Mouse (Mus musculus) v-Abl transformed pro-B cells (cell line): Measurements from ENCODE around the gene Rpa3.

ENCODE experiments used
- in situ Hi-C, 2 experiments: fragments of 400-800 bp; cut with MboI; formaldehyde crosslinking; loops; one replicate each; pipeline ENCODE4 v1.15.1; 2025; ENCODE audit not compliant: unreplicated experiment in 2 of 2

Rpa3 gene

DNA sequence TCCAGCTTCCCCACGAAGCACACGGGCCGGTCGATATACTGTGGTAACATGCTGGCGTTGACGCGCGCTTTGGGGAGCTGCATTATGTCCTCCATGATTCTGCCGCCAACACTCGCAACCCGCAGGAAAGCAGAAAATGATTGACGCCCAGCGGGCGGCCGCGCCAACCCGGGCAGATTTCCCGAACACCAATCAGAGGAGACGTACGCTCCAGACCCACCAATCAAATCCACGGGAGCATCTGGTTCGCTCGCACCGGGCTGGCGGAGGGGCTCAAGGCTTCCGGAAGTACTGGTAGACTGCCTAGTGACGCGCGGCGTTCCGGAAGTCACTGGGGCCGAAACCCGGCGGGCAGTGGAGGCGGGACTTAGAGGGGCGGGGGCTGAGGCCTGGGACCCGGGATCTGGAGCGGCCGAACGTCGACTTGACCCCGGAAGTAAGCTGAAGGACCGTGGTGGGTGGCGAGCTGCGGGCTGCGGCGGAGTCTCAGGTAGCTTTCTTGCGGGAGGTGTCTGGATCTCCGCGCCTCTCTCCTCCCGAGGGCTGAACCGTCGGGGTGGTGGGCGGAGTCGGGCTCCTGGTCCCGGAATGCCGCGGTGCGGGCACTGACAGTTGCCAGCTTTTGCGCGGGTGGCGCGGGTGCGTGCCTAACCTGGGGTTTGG, at the start of gene Rpa3, which contains the start of the genes Umad1 and Gm45062:
Gene Rpa3 (minus strand): TSS at position 170 of the 663 bp plus-strand sequence.
Gene Umad1 (plus strand): TSS at position 285 of the 663 bp plus-strand sequence.
Gene Gm45062 (plus strand): TSS at position 447 of the 663 bp plus-strand sequence.
- in situ Hi-C loops: loop anchor here in 1 of 2 experiments (5.0 kb wide), 2 partner anchors 47 to 192 kb away; no protein-coding TSS in a partner anchor

DNA sequence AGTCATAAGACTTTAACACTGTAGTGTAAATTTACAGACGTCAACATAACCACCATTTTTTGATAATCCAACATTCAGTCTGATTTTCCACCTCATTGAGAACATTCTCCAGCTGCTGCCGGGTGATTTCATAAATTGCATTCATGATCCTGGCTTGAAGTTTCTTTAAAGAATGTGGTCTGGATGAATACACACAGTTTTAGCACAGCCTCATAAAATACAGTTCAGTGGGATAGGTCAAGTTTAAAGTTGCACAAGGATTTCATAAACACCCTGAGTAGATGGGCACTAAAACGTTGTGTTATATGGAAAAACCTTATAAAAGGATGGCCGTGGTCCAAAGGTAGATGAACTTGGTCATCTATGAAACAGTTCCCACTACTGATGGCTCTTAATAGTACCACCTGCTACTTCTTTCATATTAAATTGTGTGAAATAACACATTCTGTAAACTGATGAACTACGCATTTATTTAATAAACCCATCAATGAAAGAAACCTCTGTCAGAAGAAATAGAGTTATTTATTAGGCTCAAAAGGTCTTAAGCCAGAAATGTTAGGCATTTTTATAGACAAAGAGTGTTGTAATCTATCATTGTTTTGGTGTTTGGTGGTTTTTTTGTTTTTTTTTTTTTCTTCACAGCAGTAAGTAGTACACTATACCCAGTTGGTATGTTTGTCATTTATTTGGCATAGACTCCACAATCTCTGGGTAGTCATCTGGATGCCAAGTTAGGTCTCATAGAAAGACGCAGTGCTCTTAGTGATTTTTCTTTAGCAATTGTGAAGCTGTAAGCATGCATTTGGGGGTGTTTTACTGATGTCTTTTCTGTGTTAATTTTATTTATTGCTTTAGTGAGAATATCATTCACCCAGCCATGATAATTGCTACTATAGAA, 49.2 kb upstream of the Rpa3 start:
- in situ Hi-C loops: no loop called here

DNA sequence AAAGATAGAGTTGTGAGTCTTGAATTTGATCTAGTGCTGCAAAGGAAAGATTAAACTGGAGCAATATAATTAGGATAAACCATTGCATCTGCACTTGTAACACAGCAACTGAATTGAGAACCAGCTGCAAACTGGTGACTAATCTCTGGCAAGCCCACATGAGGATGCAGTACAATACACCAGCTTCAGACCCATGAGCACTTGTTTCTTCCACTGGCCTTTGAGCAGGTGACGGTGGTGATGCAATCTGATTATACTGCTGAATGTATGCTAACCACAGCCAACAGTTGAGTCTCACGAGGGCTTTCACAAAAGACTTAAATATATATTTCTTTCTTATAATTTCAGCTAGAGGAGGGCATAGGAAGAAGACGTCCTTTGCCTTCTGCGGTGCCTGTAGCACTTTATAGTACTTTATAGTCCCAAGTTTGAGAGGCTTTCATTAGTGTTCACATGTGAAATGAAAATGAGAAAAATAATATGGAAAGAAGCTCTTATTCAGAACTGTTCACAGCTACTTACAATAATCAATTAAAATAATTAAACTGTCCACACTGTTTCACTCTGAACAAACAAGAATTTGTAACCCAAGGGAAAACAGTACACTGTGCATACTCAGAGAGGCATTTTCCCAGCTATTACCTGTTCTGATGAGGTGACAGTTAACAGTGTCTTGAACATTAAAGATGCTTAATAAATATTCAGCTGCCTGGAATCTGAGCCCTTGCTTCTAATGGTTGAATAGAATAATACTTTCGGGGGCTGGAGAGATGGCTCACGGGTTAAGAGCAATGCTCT, 40.3 kb upstream of the Rpa3 start:
- in situ Hi-C loops: no loop called here

DNA sequence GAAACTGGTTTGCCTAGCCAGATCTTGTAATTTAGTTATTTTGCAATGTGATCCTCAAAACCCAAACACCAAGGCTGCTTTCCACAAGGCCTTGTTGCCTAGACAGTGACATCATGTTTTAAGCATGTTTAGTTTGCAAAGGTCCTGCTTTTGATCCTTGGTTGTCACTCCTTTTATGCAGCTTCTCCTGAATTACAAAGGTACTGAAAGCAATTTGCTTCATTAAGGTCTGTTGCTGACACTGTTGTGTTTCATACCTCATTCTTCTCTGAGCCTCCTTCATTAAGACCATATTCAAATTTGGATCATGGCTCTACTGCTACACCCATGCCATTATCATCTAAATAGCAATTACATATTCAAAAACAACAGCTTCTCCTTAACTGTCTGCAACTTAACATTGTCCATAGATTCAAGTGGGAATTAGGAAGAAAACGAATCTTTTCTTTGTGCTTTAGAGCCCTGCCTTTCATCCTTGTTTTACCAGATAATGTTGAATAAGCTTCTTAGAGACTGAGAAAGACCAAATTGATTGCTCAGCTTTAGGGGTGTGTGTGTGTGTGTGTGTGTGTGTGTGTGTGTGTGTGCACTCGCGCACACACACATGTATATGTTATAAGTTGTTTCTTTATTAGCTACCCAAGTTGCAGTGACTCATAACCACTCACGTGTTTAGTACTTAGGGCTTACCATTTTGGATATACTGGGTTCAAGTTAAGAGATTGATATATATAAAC, 35.2 kb upstream of the Rpa3 start:
- in situ Hi-C loops: no loop called here

GRCm38 (mm10) chr6:8288755-8289580, 30.0 kb upstream of the Rpa3 start:
- in situ Hi-C loops: no loop called here

- in situ Hi-C loops: no loop called here
Measured at GRCm38 (mm10) chr6:8286146-8286545, 27.2 kb upstream of the Rpa3 start.

DNA sequence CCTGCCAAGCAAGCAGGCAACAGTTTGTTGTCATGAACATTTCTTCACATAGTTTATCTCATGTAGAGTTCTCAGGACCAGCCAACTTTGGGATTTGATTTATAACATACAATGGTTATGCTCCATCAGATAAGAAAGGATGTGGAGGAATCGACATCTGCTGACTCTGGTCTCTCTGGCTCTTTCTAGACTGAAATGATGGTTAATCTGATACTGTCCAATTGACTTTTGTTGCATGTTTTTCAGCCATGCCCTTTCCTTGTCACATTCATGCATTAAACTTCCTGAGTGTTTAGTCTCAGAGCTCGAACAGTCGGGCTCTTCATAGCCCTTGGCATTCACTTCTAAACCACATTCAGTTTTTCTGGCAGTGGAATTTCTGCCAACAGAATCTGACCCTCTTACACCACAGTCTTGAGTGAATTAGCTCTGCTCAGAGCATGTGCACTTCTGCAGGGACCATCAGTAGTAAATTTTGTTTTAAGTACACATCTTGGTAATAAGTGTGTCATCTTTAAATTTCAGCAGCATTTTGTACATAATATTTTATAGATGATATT, 26.5 kb upstream of the Rpa3 start:
- in situ Hi-C loops: no loop called here

DNA sequence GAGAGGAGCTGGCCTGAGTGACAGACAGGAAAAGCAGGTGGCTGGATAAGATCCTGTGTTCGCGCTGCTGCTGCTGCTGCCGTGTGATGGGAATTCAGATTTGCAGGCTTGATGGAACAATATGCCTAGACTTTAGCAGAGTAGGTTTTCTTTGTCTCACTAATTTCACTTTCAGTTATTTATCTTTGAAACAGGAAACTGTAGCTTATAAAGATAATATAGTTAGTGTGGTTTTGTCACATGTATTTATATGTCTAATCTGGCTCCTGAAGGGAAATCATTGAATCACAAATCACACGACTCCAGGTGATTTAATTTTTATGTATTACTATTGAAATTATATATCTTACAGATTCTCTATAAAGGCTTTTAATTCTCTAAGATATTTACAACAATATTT, 24.3 kb upstream of the Rpa3 start:
- in situ Hi-C loops: loop anchor here in 1 of 2 experiments (5.0 kb wide), 1 partner anchor 214 kb away; no protein-coding TSS in a partner anchor

- in situ Hi-C loops: loop anchor here (5.0 to 10.0 kb wide), 6 partner anchors 214 to 556 kb away; no protein-coding TSS in a partner anchor
Measured at GRCm38 (mm10) chr6:8278426-8279002, 19.5 kb upstream of the Rpa3 start.

DNA sequence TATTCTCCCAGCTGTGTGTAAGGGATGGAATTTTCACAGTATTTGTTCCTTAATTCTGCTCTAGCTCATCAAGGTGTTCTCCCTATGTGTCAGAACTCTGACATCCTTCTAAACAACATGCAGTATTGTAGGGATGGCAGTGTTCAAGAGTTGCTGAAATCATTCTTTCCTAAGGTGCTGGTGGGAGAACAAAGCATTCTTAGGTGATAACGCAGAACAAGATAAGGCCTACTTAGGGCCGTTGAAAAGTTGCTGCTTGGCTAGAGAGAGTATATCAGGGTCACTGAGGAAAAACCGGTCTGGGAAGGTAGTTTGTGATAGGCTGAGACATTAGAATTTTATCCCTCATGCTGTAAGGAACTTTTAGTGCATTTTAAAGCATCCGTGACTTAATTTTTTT, 17.5 kb upstream of the Rpa3 start:
- in situ Hi-C loops: loop anchor here (5.0 to 10.0 kb wide), 6 partner anchors 212 to 558 kb away; no protein-coding TSS in a partner anchor

DNA sequence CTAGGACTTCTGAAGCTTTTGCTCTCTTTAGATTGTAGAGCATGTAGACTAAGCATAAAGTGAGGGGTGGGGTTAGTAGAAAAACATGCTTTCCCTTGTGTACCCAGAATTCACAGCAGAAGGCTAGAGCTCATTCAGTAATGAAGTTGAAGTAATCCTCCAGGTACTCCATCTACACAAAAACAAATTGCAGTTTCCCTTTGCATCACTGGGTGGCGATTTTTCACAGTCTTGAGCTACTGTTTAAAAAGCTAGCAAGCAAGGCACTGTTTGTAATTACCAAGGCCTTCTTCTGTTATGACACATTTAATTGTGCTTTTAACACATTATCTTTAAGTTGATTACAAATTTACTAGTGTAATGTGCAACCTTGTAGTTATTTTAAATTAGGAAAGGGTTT, 16.1 kb upstream of the Rpa3 start:
- in situ Hi-C loops: loop anchor here (5.0 to 10.0 kb wide), 6 partner anchors 210 to 560 kb away; no protein-coding TSS in a partner anchor

- in situ Hi-C loops: loop anchor here (5.0 to 10.0 kb wide), 7 partner anchors 210 to 560 kb away; no protein-coding TSS in a partner anchor
Measured at GRCm38 (mm10) chr6:8274387-8275054, 15.5 kb upstream of the Rpa3 start.

DNA sequence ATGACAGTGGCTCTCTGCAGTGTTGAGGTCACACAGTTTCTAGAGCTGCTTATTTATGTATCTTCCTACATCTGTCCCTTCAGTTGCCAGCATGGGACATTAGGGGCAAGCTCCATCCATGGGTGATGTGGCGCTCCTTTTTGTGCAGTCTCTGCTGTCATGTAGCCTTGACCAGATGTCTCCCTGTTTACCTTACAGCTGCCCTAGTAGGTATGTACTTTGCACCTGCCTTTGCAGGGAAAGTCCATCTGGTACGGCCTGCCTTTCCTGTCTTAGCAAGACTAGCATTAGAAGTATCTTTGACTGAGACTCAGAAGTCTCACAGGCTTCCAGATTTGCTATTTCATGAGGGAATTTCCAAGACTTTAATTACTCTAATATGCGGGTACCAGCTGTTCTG, 12.1 kb upstream of the Rpa3 start:
- in situ Hi-C loops: loop anchor here (5.0 to 10.0 kb wide), 5 partner anchors 206 to 564 kb away; no protein-coding TSS in a partner anchor

- in situ Hi-C loops: loop anchor here in 1 of 2 experiments (5.0 kb wide), 2 partner anchors 47 to 192 kb away; no protein-coding TSS in a partner anchor
Measured at GRCm38 (mm10) chr6:8259667-8260044, 683 bp upstream of the Rpa3 start.

GRCm38 (mm10) chr6:8258316-8258715, 657 bp downstream of the Rpa3 start:
- in situ Hi-C loops: loop anchor here in 1 of 2 experiments (5.0 kb wide), 2 partner anchors 46 to 191 kb away; no protein-coding TSS in a partner anchor

DNA sequence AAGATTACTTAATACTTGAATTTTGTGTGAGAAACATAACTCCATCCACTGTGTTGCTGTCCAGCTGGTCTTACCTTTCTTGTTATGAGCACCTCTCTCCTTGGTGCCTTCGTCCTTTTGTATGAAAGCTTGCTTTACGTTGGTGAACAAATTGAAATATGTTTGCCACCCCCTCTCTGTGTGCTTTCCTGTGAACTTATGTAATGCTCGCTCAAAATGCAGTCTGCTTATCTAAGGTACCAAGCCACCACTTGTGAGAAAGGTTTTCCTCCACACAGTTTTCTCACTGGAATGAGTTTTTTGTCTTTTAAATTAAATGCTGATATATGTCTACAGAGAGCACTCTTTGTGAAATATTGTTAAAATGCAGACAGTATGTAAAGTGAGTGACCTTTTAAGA, 30.4 kb downstream of the Rpa3 start:
- in situ Hi-C loops: loop anchor here in 1 of 2 experiments (25.0 kb wide), 1 partner anchor 1216 kb away; no protein-coding TSS in a partner anchor

GRCm38 (mm10) chr6:8227035-8227434, 31.9 kb downstream of the Rpa3 start:
- in situ Hi-C loops: loop anchor here in 1 of 2 experiments (25.0 kb wide), 1 partner anchor 1215 kb away; no protein-coding TSS in a partner anchor
